Mouse (Mus musculus): ENCODE measurements around the gene Sdad1.

- TF ChIP-seq CTCF (IDR thresholded peaks at IDR 0.05; ENCODE audit: low read depth) (no peak), EP300 (IDR thresholded peaks at IDR 0.05; ENCODE audit: low read depth) (no peak)
Measured at GRCm38 (mm10) chr5:92323264-92323663, 13.0 kb upstream of the Sdad1 start.
